Comparison of ENCODE assay signal across 9 mouse cellular contexts in genomic region chr11:11835361-11835760, GRCm38 (mm10). TPM values are rescaled to one million over a fixed set of nuclear protein-coding genes. Genes with fewer than 3 reads are reported as not detected.
A peak's percentile ranks its signal among the peaks of the same experiment; 100 is the strongest.
DNase-seq lines count a peak whose midpoint lies in the region; ATAC-seq lines count a peak whose summit lies in the region.
"Had no signal": no experiment of that assay in that cellular context is flagged by ENCODE, and none has a peak within 500 bp of the region (broad histone marks: within the 10 kb centered on the region; RNA-seq: fewer than 3 reads in every experiment).

No protein-coding gene starts in this region.

- H3K9ac ChIP-seq in heart, embryonic 11.5 days (ENCODE audit: low read depth, low read length): no peak overlapping the region
- no peak overlapping the region for H3K9ac ChIP-seq in embryonic facial prominence, embryonic 14.5 days (ENCODE audit: low read depth, low read length)
- peak overlapping the region; percentile 42 for H3K9ac ChIP-seq in liver, embryonic 11.5 days (ENCODE audit: low read depth, low read length)

- no peak for DNase-seq in heart, adult 9 months (ENCODE audit: low spot score in 2 of 2)
- peak; percentile 77 for DNase-seq in 416B (ENCODE audit: low read depth)
- DNase-seq in embryonic facial prominence, embryonic 14.5 days (ENCODE audit: low spot score): no peak
- DNase-seq in liver, embryonic 11.5 days (ENCODE audit: low spot score): no peak
- DNase-seq in spleen, postnatal 36 days (ENCODE audit: low spot score in 2 of 2): no peak
- no peak for DNase-seq in thymus, postnatal 14 days
- DNase-seq in left cerebral cortex, postnatal 4 days: no peak
- DNase-seq: cerebellum, adult 9-10 months had no signal

- intact Hi-C loops in left cerebral cortex, postnatal 4 days (cut with DNase I): no loop called here

- 12% methylated on average over 6 of the region's 6 CpGs for WGBS in heart, embryonic 11.5 days (ENCODE audit: insufficient replicate concordance)
- WGBS in embryonic facial prominence, embryonic 14.5 days: 47% methylated on average over 6 of the region's 6 CpGs
- 15% methylated on average over 6 of the region's 6 CpGs for WGBS in liver, embryonic 11.5 days

- H3K4me1 ChIP-seq in heart, embryonic 11.5 days (ENCODE audit: control insufficient read depth, insufficient read depth, low read length): peaks cover 72% of the 10 kb centered on the region
- H3K4me1 ChIP-seq in embryonic facial prominence, embryonic 14.5 days (ENCODE audit: control insufficient read depth, insufficient read depth, low read length): peaks cover 61% of the 10 kb centered on the region
- peaks cover 68% of the 10 kb centered on the region for H3K4me1 ChIP-seq in liver, embryonic 11.5 days (replicated peaks; ENCODE audit: control insufficient read depth, insufficient read depth, low read length)

- peak; percentile 39; the same call in 1 of the 2 replicates for ATAC-seq in heart, embryonic 11.5 days (replicated peaks; ENCODE audit: insufficient number of reproducible peaks, low FRiP score, low TSS enrichment)
- no peak for ATAC-seq in embryonic facial prominence, embryonic 14.5 days (ENCODE audit: low read depth)
- ATAC-seq in liver, embryonic 11.5 days (replicated peaks; ENCODE audit: low FRiP score): peak; percentile 74

- no peaks in the 10 kb centered on the region for H3K36me3 ChIP-seq in heart, embryonic 11.5 days (ENCODE audit: control insufficient read depth, insufficient read depth, low read length)
- H3K36me3 ChIP-seq in embryonic facial prominence, embryonic 14.5 days (ENCODE audit: control insufficient read depth, insufficient read depth, low read length): no peaks in the 10 kb centered on the region
- no peaks in the 10 kb centered on the region for H3K36me3 ChIP-seq in liver, embryonic 11.5 days (ENCODE audit: control insufficient read depth, insufficient read depth, low read length)

- no peak overlapping the region for H3K4me2 ChIP-seq in heart, embryonic 11.5 days
- no peak overlapping the region for H3K4me2 ChIP-seq in embryonic facial prominence, embryonic 14.5 days (ENCODE audit: low read depth, low read length)
- peak overlapping the region; percentile 74 for H3K4me2 ChIP-seq in liver, embryonic 11.5 days

- H3K27ac ChIP-seq in heart, embryonic 11.5 days (ENCODE audit: low read depth, low read length): peak overlapping the region; percentile 92
- H3K27ac ChIP-seq in embryonic facial prominence, embryonic 14.5 days (replicated peaks; ENCODE audit: low read depth, low read length): peak overlapping the region; percentile 78
- 0 out of 2 replicates have a peak overlapping the region, but pooled peaks have one; percentile 17 for H3K27ac ChIP-seq in liver, embryonic 11.5 days (ENCODE audit: low read depth, low read length)

- no peak overlapping the region for H3K4me3 ChIP-seq in heart, embryonic 11.5 days (ENCODE audit: low read depth, low read length)
- no peak overlapping the region for H3K4me3 ChIP-seq in embryonic facial prominence, embryonic 14.5 days (ENCODE audit: low read depth, low read length)
- no peak overlapping the region for H3K4me3 ChIP-seq in liver, embryonic 11.5 days (ENCODE audit: low read depth, low read length)

- H3K27me3 ChIP-seq in heart, embryonic 11.5 days (ENCODE audit: control insufficient read depth, insufficient read depth, low read length): no peaks in the 10 kb centered on the region
- no peaks in the 10 kb centered on the region for H3K27me3 ChIP-seq in embryonic facial prominence, embryonic 14.5 days (replicated peaks; ENCODE audit: control insufficient read depth, insufficient read depth, low read length)
- H3K27me3 ChIP-seq in liver, embryonic 11.5 days (replicated peaks; ENCODE audit: control insufficient read depth, insufficient read depth, low read length): no peaks in the 10 kb centered on the region

- H3K9me3 ChIP-seq in heart, embryonic 11.5 days (replicated peaks; ENCODE audit: control insufficient read depth, low read length): no peaks in the 10 kb centered on the region
- no peaks in the 10 kb centered on the region for H3K9me3 ChIP-seq in embryonic facial prominence, embryonic 14.5 days (ENCODE audit: control insufficient read depth, low read length)
- H3K9me3 ChIP-seq in liver, embryonic 11.5 days (ENCODE audit: control insufficient read depth, low read length): no peaks in the 10 kb centered on the region

RNA-seq across cellular contexts. Expression of gene Fignl1, which starts 26.6 kb away (rescaled TPM):
- polyA plus RNA-seq in heart, embryonic 11.5 days (2014; fragmentation: Nextera tagmentation; extraction: Ambion mirVana): 73.1 and 86.9 TPM in 2 replicates
- 45.5 and 55.6 TPM in 2 replicates for polyA plus RNA-seq in embryonic facial prominence, embryonic 14.5 days (2014; fragmentation: Nextera tagmentation; extraction: Ambion mirVana)
- polyA plus RNA-seq in liver, embryonic 11.5 days (2014; fragmentation: Nextera tagmentation; extraction: Ambion mirVana): 122 and 151 TPM in 2 replicates
- 1 to 10 TPM; 3.6 to 5.6 TPM for total RNA-seq in left cerebral cortex, postnatal 4 days (2021)

Comparison
In these comparisons a context has a peak if more than half of its experiments do, and no peak if none do; other contexts are left out.
1. H3K27ac ChIP-seq: peak in every context shown above with its lines; median percentile 92 in heart, embryonic 11.5 days; 78 in embryonic facial prominence, embryonic 14.5 days; 17 in liver, embryonic 11.5 days.